Mouse (Mus musculus): ENCODE measurements around the gene Gm10645. TPM values are rescaled to one million over a fixed set of nuclear protein-coding genes. Genes with fewer than 3 reads are reported as not detected.

The Gm10645 gene
- under 1 TPM; 0.36 to 0.43 TPM for total RNA-seq (2021)
- long read RNA-seq, experiment 1 = 0 reads
- long read RNA-seq, experiment 2, partial matches to known transcripts = 0 of 1 reads
- long read RNA-seq, experiment 2, other reads (novel, unspliced or antisense) = 0 of 1 reads

GRCm38 (mm10) chr8:83165931-83166867, at the start of gene Gm10645:
TSS of gene Gm10645 (minus strand) at chr8:83166170.
- peak; percentile 70 to 74 for DNase-seq

- peak; percentile 8 to 11 for DNase-seq
These were observed 49.1 kb upstream of the Gm10645 start for GRCm38 (mm10) chr8:83215065-83215464.

GRCm38 (mm10) chr8:83210676-83211075, 44.7 kb upstream of the Gm10645 start:
- DNase-seq = no peak

- DNase-seq = no peak
These were observed 43.6 kb upstream of the Gm10645 start for GRCm38 (mm10) chr8:83209581-83209980.

GRCm38 (mm10) chr8:83205907-83206306, 39.9 kb upstream of the Gm10645 start:
- no peak for DNase-seq

- DNase-seq = no peak
These were observed 37.0 kb upstream of the Gm10645 start for GRCm38 (mm10) chr8:83202946-83203345.

- peak; percentile 44 to 48 for DNase-seq
These were observed 34.5 kb upstream of the Gm10645 start for GRCm38 (mm10) chr8:83200191-83201177.

- peak; percentile 27 to 48 for DNase-seq
These were observed 33.7 kb upstream of the Gm10645 start for GRCm38 (mm10) chr8:83199715-83200114.

GRCm38 (mm10) chr8:83196088-83196487, 30.1 kb upstream of the Gm10645 start:
- DNase-seq = no peak

- no peak for DNase-seq
These were observed 23.6 kb upstream of the Gm10645 start for GRCm38 (mm10) chr8:83189538-83190095.

- DNase-seq = no peak
These were observed 21.5 kb upstream of the Gm10645 start for GRCm38 (mm10) chr8:83187363-83187962.

GRCm38 (mm10) chr8:83186376-83186775, 20.4 kb upstream of the Gm10645 start:
- no peak for DNase-seq

GRCm38 (mm10) chr8:83182784-83183183, 16.8 kb upstream of the Gm10645 start:
- no peak for DNase-seq

GRCm38 (mm10) chr8:83181851-83182482, 16.0 kb upstream of the Gm10645 start:
- no peak for DNase-seq

GRCm38 (mm10) chr8:83178228-83178742, 12.3 kb upstream of the Gm10645 start:
- peak; percentile 44 to 58 for DNase-seq

GRCm38 (mm10) chr8:83177317-83178195, 11.6 kb upstream of the Gm10645 start:
- no peak for DNase-seq

GRCm38 (mm10) chr8:83176785-83177184, 10.8 kb upstream of the Gm10645 start:
- no peak for DNase-seq

GRCm38 (mm10) chr8:83175680-83176079, 9.7 kb upstream of the Gm10645 start:
- DNase-seq = no peak

GRCm38 (mm10) chr8:83170894-83171293, 4.9 kb upstream of the Gm10645 start:
- no peak for DNase-seq

- DNase-seq = peak; percentile 14 to 53
These were observed 3.7 kb upstream of the Gm10645 start for GRCm38 (mm10) chr8:83169709-83170108.

All from adrenal gland, postnatal 36 days (tissue).